Mouse (Mus musculus): Measurements from ENCODE around the gene Olfr1502.
"Not testable (repeated sequence)": the region's sequence is repeated elsewhere in the genome, so short reads cannot be mapped to it uniquely, and the experiment has no call there.

Gene Olfr1502

DNA sequence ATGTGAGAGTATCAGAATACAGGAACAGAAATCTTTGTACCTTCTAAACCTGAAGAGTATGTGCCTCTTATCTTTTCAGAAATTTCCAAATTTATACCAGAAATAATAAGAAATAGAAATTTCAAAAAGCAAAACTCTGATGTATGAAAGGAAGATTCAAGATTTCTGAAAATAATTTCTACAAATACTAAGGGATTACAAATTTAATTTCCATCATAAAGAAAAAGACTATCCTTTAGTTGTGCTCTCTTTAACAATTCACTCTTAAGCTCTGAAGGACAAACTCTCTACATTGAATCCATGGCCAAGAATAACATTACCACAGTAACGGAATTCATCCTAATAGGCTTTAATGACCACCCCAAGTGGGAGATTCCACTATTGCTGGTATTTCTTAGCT, at the start of gene Olfr1502:
Gene Olfr1502 (plus strand): TSS at position 301 of the 400 bp plus-strand sequence.
- no peak for DNase-seq (ENCODE audit: low spot score in 2 of 2)

- no peak for DNase-seq (ENCODE audit: low spot score in 2 of 2)
Observed at GRCm38 (mm10) chr19:13812823-13813222, 48.8 kb upstream of the Olfr1502 start.

- no peak for DNase-seq (ENCODE audit: low spot score in 2 of 2)
Observed at GRCm38 (mm10) chr19:13818827-13819226, 42.8 kb upstream of the Olfr1502 start.

- no peak for DNase-seq (ENCODE audit: low spot score in 2 of 2)
Observed at GRCm38 (mm10) chr19:13819347-13819746, 42.2 kb upstream of the Olfr1502 start, which contains the start of gene Olfr1499. Gene Olfr1499 (minus strand): TSS chr19:13819447.

DNA sequence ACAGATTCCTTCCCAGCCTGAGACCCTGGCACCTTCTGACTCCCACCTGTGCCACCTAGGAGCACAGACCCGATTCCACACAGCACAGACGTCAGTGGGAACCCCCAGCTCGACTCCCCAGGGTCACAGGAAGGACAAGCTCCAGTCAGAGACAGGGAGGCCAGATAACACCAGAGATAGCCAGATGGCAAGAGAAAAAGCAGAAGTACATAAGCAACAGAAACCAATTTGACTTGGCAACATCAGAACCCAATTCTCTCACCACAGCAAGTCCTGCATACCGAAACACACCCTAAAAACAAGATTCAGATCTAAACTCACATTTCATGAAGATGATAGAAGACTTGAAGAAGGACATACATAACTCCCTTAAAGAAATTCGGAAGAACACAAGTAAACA, 40.7 kb upstream of the Olfr1502 start:
- no peak for DNase-seq (ENCODE audit: low spot score in 2 of 2)

GRCm38 (mm10) chr19:13828447-13828846, 33.1 kb upstream of the Olfr1502 start:
- DNase-seq (ENCODE audit: low spot score in 2 of 2) = no peak

DNA sequence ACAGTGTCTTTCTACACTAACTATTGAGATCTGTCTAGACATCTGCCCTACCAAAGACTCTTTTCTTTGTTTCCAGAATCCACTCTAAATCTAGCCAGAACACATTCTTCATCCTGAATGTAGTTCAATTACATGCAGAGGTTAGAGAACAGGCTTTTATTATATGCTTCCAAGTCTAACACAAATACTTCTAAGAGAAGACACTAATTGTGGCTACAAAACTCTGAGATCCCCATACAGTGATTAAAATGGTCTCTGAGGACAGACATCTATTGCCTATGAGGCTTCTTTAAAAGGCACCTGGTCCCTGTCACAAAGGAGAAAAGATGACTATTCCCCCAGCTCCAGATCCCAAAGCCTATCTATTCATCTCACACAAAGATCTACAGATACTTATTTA, 31.2 kb upstream of the Olfr1502 start, which contains the start of gene Olfr1500:
Gene Olfr1500 (minus strand): TSS at position 101 of the 400 bp plus-strand sequence.
- no peak for DNase-seq (ENCODE audit: low spot score in 2 of 2)

GRCm38 (mm10) chr19:13850592-13850991, 11.0 kb upstream of the Olfr1502 start, which contains the start of gene Olfr1501:
Gene Olfr1501 (minus strand): TSS chr19:13850692.
- DNase-seq (ENCODE audit: low spot score in 2 of 2) = not testable (repeated sequence)

DNA sequence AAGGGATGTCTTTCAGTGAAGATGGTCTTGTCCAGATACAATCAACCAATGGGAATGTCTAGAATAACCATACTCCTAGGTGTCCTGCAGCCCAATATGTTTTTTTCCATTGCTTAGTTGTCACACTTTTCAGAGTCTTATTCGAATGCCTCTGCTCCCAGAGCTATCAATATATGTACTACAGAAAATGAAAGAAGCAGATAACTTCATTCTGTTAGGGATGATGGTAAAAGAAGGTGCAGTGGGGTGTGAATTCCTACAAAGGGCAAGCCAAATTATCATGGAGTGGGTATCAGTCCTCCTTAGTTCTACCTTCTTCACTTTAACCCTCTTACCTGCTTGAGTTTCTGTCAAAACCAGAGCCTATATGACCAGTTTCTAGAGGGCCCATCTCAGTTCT, 36.2 kb downstream of the Olfr1502 start, which contains the start of gene Olfr1504:
Gene Olfr1504 (minus strand): TSS at position 101 of the 400 bp plus-strand sequence.
- no peak for DNase-seq (ENCODE audit: low spot score in 2 of 2)
